Mouse (Mus musculus) kidney, postnatal 0 days (tissue): ENCODE data around the gene Hspd1. TPM values are rescaled to one million over a fixed set of nuclear protein-coding genes. Genes with fewer than 3 reads are reported as not detected.
A peak's percentile ranks its signal among the peaks of the same experiment; 100 is the strongest.

Experiments used
- ATAC-seq: fragments of 200-750 bp; cut with Nextera tagmentation; replicated peaks from 2 replicates; pipeline ENCODE4 v1.8.0; 2017; ENCODE audit warnings: low read depth, moderate number of reproducible peaks, moderate TSS enrichment, moderate library complexity; ENCODE audit not compliant: low FRiP score
- DNase-seq: peaks from one replicate; pipeline ENCODE4 v3.0.0-alpha.2; 2016; ENCODE audit warnings: low spot score
- H3K27ac ChIP-seq: fragments of 300-500 bp; sonication (generic); 2 replicates; pipeline ENCODE4 v1.5.1; 2014; ENCODE audit warnings: mild to moderate bottlenecking
- H3K27me3 ChIP-seq: fragments of 300-500 bp; sonication (generic); 2 replicates; pipeline ENCODE4 v1.6.1; 2014; ENCODE audit warnings: low read length, mixed read lengths; ENCODE audit not compliant: insufficient read depth
- H3K36me3 ChIP-seq: fragments of 300-500 bp; sonication (generic); 2 replicates; pipeline ENCODE4 v1.6.1; 2014; ENCODE audit warnings: low read length, mixed read lengths; ENCODE audit not compliant: insufficient read depth
- H3K4me1 ChIP-seq: fragments of 300-500 bp; sonication (generic); replicated peaks from 2 replicates; pipeline ENCODE4 v1.6.1; 2014; ENCODE audit warnings: antibody characterized with exemption, low read length, mixed read lengths; ENCODE audit not compliant: insufficient read depth
- H3K4me2 ChIP-seq: fragments of 300-500 bp; sonication (generic); 2 replicates; pipeline ENCODE4 v1.6.1; 2014; ENCODE audit warnings: mild to moderate bottlenecking, low read length, moderate library complexity, mixed read lengths
- H3K4me3 ChIP-seq: fragments of 300-500 bp; sonication (generic); replicated peaks from 2 replicates; pipeline ENCODE4 v1.5.1; 2014; ENCODE audit warnings: low read depth, low read length
- H3K9ac ChIP-seq: fragments of 300-500 bp; sonication (generic); 2 replicates; pipeline ENCODE4 v1.6.1; 2014; ENCODE audit warnings: low read depth, low read length
- H3K9me3 ChIP-seq: fragments of 300-500 bp; sonication (generic); replicated peaks from 2 replicates; pipeline ENCODE4 v1.6.1; 2016; ENCODE audit warnings: low read length, inconsistent platforms, mixed read lengths
- CTCF ChIP-seq: IDR thresholded peaks from 2 replicates; pipeline ENCODE4 v1.5.1; 2016; ENCODE audit warnings: antibody characterized with exemption, low read depth, mild to moderate bottlenecking, moderate library complexity
- WGBS: fragments of 180-500 bp; shearing (Covaris S2); extraction: QIAGEN DNeasy Blood & Tissue Kit; methylation state at CpG from one replicate; pipeline ENCODE4 v1.1.7; 2014; 5-methylcytosine and 5-hydroxymethylcytosine counted together
- polyA plus RNA-seq: library from polyadenylated mRNA; unstranded; fragments of >200 nt; fragmentation: Nextera tagmentation; extraction: Ambion mirVana; gene quantifications from 2 replicates; pipeline ENCODE4 v1.2.1, GENCODE M21; 2015

Hspd1 gene
- 315 and 358 TPM in 2 replicates for polyA plus RNA-seq

GRCm38 (mm10) chr1:55087932-55088610 lies at the start of gene Hspd1, which contains the start of gene Hspe1:
TSS of gene Hspd1 (minus strand) at chr1:55088243.
TSS of gene Hspe1 (plus strand) at chr1:55088132.
- no peaks in the 10 kb centered on the region for H3K27me3 ChIP-seq
- peak within 1 kb of the TSS; percentile 92 for H3K4me3 ChIP-seq
- peak; percentile 98 for DNase-seq
- peaks cover 13% of the 10 kb centered on the region for H3K36me3 ChIP-seq
- peak within 1 kb of the TSS; percentile 82 for H3K4me2 ChIP-seq
- no peak for TF ChIP-seq CTCF
- peak within 1 kb of the TSS; percentile 87 for H3K9ac ChIP-seq
- H3K4me1 ChIP-seq, result 0 out of 2 replicates have a peak, but pooled peaks cover 4% of the 10 kb centered on the region
- WGBS, result under 1% methylated on average over 73 of the region's 76 CpGs
- ATAC-seq, result peak; percentile 95
- H3K27ac ChIP-seq, result peak within 1 kb of the TSS; percentile 99
- H3K9me3 ChIP-seq, result no peaks in the 10 kb centered on the region

- Histone ChIP-seq H3K9ac (no peak overlapping the region), H3K4me2 (no peak overlapping the region), H3K9me3 (no peaks in the 10 kb centered on the region), H3K36me3 (0 out of 2 replicates have a peak, but pooled peaks cover 4% of the 10 kb centered on the region), H3K4me3 (no peak overlapping the region), H3K27me3 (no peaks in the 10 kb centered on the region), H3K4me1 (peaks cover 9% of the 10 kb centered on the region; the same call in 1 of the 2 replicates), H3K27ac (no peak overlapping the region)
- DNase-seq (no peak), ATAC-seq (no peak)
- WGBS, result 95% methylated on average over 1 of the region's 1 CpGs
- no peak for TF ChIP-seq CTCF
Measured at GRCm38 (mm10) chr1:55135846-55136245, 47.8 kb upstream of the Hspd1 start.

DNA sequence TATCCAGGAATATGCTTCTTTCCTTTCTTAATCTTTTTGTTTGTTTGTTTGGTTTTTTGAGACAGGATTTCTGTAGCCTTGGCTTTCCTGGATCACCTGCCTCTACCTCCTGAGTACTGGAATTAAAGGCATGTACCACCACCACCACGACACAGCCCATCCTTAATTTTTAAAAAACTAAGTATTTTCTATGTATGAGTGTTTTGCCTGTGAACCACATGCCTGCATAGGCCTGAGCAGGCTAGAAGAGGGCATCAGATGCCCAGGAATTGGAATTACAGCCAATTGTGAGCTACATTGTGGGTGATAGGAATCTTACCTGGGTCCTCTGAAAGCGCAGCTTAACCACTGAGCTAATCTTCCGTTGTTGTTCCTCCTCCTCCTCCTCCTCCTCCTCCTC lies 46.3 kb upstream of the Hspd1 start:
- no peak for DNase-seq
- TF ChIP-seq CTCF, result no peak
- Histone ChIP-seq H3K27ac (no peak overlapping the region), H3K4me2 (no peak overlapping the region), H3K4me1 (peaks cover 9% of the 10 kb centered on the region; the same call in 1 of the 2 replicates), H3K9me3 (no peaks in the 10 kb centered on the region), H3K4me3 (no peak overlapping the region), H3K27me3 (no peaks in the 10 kb centered on the region), H3K9ac (no peak overlapping the region), H3K36me3 (0 out of 2 replicates have a peak, but pooled peaks cover 3% of the 10 kb centered on the region)
- ATAC-seq, result no peak
- WGBS, result 96% methylated on average over 3 of the region's 3 CpGs

DNA sequence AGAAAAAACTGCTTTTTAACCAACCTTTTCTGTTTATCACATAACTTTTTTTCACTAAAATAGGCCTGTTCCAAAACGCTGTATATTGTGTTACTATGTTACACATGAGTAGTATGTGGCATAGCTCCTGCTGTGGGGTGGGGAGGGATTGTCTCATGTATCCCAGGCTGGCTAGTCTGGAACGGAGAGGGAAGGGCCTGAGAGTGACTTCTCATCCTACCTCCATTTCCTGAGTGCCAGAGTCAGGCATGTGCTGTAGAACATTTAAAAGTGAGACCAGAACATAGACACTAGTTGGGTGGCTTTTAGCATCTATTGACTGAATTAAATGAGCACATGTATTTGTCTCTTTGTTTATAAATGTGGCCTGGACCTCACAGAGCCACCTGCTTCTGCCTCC lies 45.1 kb upstream of the Hspd1 start:
- no peak for TF ChIP-seq CTCF
- no peak for DNase-seq
- H3K9me3 ChIP-seq, result no peaks in the 10 kb centered on the region
- WGBS, result 44% methylated on average over 2 of the region's 2 CpGs
- peaks cover 9% of the 10 kb centered on the region; the same call in 1 of the 2 replicates for H3K4me1 ChIP-seq
- no peaks in the 10 kb centered on the region for H3K27me3 ChIP-seq
- no peak overlapping the region for H3K9ac ChIP-seq
- 0 out of 2 replicates have a peak, but pooled peaks cover 3% of the 10 kb centered on the region for H3K36me3 ChIP-seq
- H3K27ac ChIP-seq, result no peak overlapping the region
- H3K4me3 ChIP-seq, result no peak overlapping the region
- ATAC-seq, result no peak
- H3K4me2 ChIP-seq, result peak overlapping the region; percentile 30

GRCm38 (mm10) chr1:55132308-55132707 lies 44.3 kb upstream of the Hspd1 start:
- DNase-seq (no peak), ATAC-seq (no peak)
- Histone ChIP-seq H3K9ac (peak overlapping the region; percentile 98; the same call in 1 of the 2 replicates), H3K27ac (peak overlapping the region; percentile 99; the same call in 1 of the 2 replicates), H3K4me1 (peaks cover 9% of the 10 kb centered on the region; the same call in 1 of the 2 replicates), H3K27me3 (no peaks in the 10 kb centered on the region), H3K4me2 (peak overlapping the region; percentile 61), H3K9me3 (no peaks in the 10 kb centered on the region), H3K4me3 (peak overlapping the region; percentile 84), H3K36me3 (no peaks in the 10 kb centered on the region)
- TF ChIP-seq CTCF, result no peak
- WGBS, result 50% methylated on average over 4 of the region's 4 CpGs

DNA sequence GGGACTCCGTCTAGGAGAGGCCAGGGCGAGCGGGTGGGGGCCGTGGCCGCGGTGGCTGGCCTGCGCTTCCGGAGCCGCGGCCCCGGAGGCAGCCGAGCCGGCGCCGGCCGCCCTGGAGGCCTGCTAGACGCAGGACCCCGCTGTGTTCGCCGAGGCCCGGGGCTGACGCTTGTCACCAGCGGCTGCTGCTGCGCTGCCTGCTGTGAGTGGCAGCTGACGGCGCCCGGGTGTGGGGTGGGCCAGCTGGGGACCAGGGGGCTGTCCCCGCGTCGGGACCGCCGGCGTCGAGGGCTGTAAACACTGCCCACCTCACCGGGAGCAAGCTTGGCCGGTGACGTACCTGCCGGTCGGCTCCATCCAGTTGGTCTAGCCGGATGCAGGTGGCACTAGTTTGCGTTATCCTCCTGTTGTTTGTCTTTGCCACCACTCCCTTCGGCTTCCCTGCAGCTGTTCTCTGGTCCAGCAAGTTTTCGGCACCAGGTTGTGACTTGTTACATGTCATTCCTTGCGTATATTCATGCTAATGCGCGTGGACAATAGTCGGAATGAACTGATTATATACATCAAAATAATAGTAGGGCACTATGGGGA lies 43.5 kb upstream of the Hspd1 start:
- under 1% methylated on average over 37 of the region's 47 CpGs for WGBS
- ATAC-seq (peak; percentile 81), DNase-seq (peak; percentile 67)
- H3K27me3 ChIP-seq, result no peaks in the 10 kb centered on the region
- peak overlapping the region; percentile 61 for H3K4me2 ChIP-seq
- H3K9me3 ChIP-seq, result no peaks in the 10 kb centered on the region
- no peaks in the 10 kb centered on the region for H3K36me3 ChIP-seq
- peak overlapping the region; percentile 99 for H3K27ac ChIP-seq
- H3K4me1 ChIP-seq, result peaks cover 9% of the 10 kb centered on the region; the same call in 1 of the 2 replicates
- H3K9ac ChIP-seq, result peak overlapping the region; percentile 98
- H3K4me3 ChIP-seq, result peak overlapping the region; percentile 84
- TF ChIP-seq CTCF, result no peak
